In the genomic region with DNA sequence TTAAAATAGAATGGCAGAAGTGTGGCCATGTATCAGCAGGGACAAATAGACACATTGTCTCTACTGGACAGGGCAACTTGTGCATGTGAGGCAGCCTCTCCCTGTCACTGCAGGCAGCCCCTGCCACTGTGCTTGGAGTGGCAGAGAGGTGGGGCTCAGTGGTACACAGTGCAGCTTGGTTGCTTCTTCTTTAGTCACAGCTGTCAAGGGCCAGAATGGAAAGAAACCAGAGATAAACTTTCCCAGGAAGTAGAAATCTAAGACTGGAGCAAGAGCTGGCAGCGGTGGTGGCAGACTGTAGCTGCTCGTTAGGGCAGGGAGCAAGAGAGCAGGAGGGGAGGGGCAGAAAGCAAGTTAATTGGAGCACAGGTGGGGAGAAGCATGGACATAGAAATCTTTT, we compare ENCODE assay signal across 13 mouse cellular contexts. TPM values are rescaled to one million over a fixed set of nuclear protein-coding genes. Genes with fewer than 3 reads are reported as not detected.
DNase-seq lines count a peak whose midpoint lies in the region; ATAC-seq and TF ChIP-seq lines count a peak whose summit lies in the region.
"Had no signal": no experiment of that assay in that cellular context is flagged by ENCODE, and none has a peak within 500 bp of the region (broad histone marks: within the 10 kb centered on the region; RNA-seq: fewer than 3 reads in every experiment).

No protein-coding gene starts in this region.

- ATAC-seq in midbrain, postnatal 0 days (ENCODE audit: low FRiP score) = peak; percentile 16; the same call in 1 of the 2 replicates
- no peak for ATAC-seq in midbrain, embryonic 14.5 days (ENCODE audit: low FRiP score, low TSS enrichment)
- ATAC-seq in intestine, embryonic 16.5 days = peak; percentile 48
- no peak for ATAC-seq in granulocyte monocyte progenitor cell, adult 5-6 weeks (replicated peaks; ENCODE audit: poor library complexity, severe bottlenecking)

- H3K36me3 ChIP-seq in midbrain, postnatal 0 days (ENCODE audit: insufficient read depth, low read length) = no peaks in the 10 kb centered on the region
- no peaks in the 10 kb centered on the region for H3K36me3 ChIP-seq in midbrain, embryonic 14.5 days (ENCODE audit: control insufficient read depth, insufficient read depth, low read length)
- no peaks in the 10 kb centered on the region for H3K36me3 ChIP-seq in intestine, embryonic 16.5 days (ENCODE audit: control insufficient read depth, insufficient read depth, low read length)
- H3K36me3 ChIP-seq in myocyte (ENCODE audit: control insufficient read depth, insufficient read depth) = no peaks in the 10 kb centered on the region
- H3K36me3 ChIP-seq: limb, embryonic 13.5 days; midbrain, embryonic 10.5 days had no signal

- H3K79me2 ChIP-seq in myocyte (ENCODE audit: control insufficient read depth, insufficient read depth) = no peaks in the 10 kb centered on the region

- no peaks in the 10 kb centered on the region for H3K9me3 ChIP-seq in midbrain, postnatal 0 days (ENCODE audit: low read length)
- no peaks in the 10 kb centered on the region for H3K9me3 ChIP-seq in midbrain, embryonic 14.5 days (ENCODE audit: control insufficient read depth, low read length)
- no peaks in the 10 kb centered on the region for H3K9me3 ChIP-seq in intestine, embryonic 16.5 days (ENCODE audit: control insufficient read depth, low read length)
- H3K9me3 ChIP-seq: limb, embryonic 13.5 days; midbrain, embryonic 10.5 days had no signal

- 40% methylated on average over 2 of the region's 2 CpGs for WGBS in midbrain, postnatal 0 days
- WGBS in midbrain, embryonic 14.5 days = 67% methylated on average over 2 of the region's 2 CpGs
- 33% methylated on average over 2 of the region's 2 CpGs for WGBS in intestine, embryonic 16.5 days

- H3K4me2 ChIP-seq in midbrain, postnatal 0 days (ENCODE audit: low read depth, low read length, poor library complexity, severe bottlenecking) = no peak overlapping the region
- no peak overlapping the region for H3K4me2 ChIP-seq in midbrain, embryonic 14.5 days (ENCODE audit: low read length)
- H3K4me2 ChIP-seq in intestine, embryonic 16.5 days (ENCODE audit: low read depth, low read length) = no peak overlapping the region
- H3K4me2 ChIP-seq in myocyte (ENCODE audit: low read depth) = no peak overlapping the region
- H3K4me2 ChIP-seq: limb, embryonic 13.5 days; lung, embryonic 14.5 days had no signal

- no peak overlapping the region for H3K27ac ChIP-seq in midbrain, postnatal 0 days (ENCODE audit: low read depth, low read length)
- H3K27ac ChIP-seq in midbrain, embryonic 14.5 days (replicated peaks; ENCODE audit: low read depth, low read length) = no peak overlapping the region
- H3K27ac ChIP-seq in intestine, embryonic 16.5 days (ENCODE audit: low read length) = no peak overlapping the region; the same call in 1 of the 2 replicates
- H3K27ac ChIP-seq: limb, embryonic 13.5 days; midbrain, embryonic 10.5 days had no signal

- no peak overlapping the region for H3K9ac ChIP-seq in midbrain, postnatal 0 days (replicated peaks; ENCODE audit: low read length, poor library complexity, severe bottlenecking)
- H3K9ac ChIP-seq in midbrain, embryonic 14.5 days (replicated peaks; ENCODE audit: low read length) = no peak overlapping the region
- H3K9ac ChIP-seq in intestine, embryonic 16.5 days (ENCODE audit: low read depth, low read length) = no peak overlapping the region
- H3K9ac ChIP-seq: limb, embryonic 13.5 days; lung, embryonic 14.5 days had no signal

- no peak for TF ChIP-seq POLR2A in myocyte (IDR thresholded peaks at IDR 0.05; ENCODE audit: insufficient read length, low read depth)

- no peaks in the 10 kb centered on the region for H3K4me1 ChIP-seq in midbrain, postnatal 0 days (ENCODE audit: insufficient read depth, low read length)
- no peaks in the 10 kb centered on the region for H3K4me1 ChIP-seq in midbrain, embryonic 14.5 days (ENCODE audit: control insufficient read depth, insufficient read depth, low read length)
- H3K4me1 ChIP-seq in intestine, embryonic 16.5 days (ENCODE audit: control insufficient read depth, insufficient read depth, low read length) = no peaks in the 10 kb centered on the region
- H3K4me1 ChIP-seq: limb, embryonic 13.5 days; midbrain, embryonic 10.5 days had no signal

- no peak overlapping the region for H3K4me3 ChIP-seq in midbrain, postnatal 0 days (ENCODE audit: low read depth, low read length)
- H3K4me3 ChIP-seq in midbrain, embryonic 14.5 days (replicated peaks; ENCODE audit: low read depth, low read length) = no peak overlapping the region
- no peak overlapping the region for H3K4me3 ChIP-seq in intestine, embryonic 16.5 days (ENCODE audit: low read length)
- H3K4me3 ChIP-seq in myocyte = no peak overlapping the region
- H3K4me3 ChIP-seq: limb, embryonic 13.5 days; midbrain, embryonic 10.5 days had no signal

- TF ChIP-seq CTCF in midbrain, postnatal 0 days (IDR thresholded peaks at IDR 0.05) = no peak

- peak; percentile 2 for DNase-seq in embryo, embryonic 11 days
- DNase-seq in embryo, embryonic 9.5 days (ENCODE audit: extremely low spot score) = no peak
- no peak for DNase-seq in midbrain, postnatal 0 days (ENCODE audit: low spot score)
- DNase-seq in midbrain, embryonic 14.5 days = no peak
- DNase-seq in layer of hippocampus, adult 9-11 months = no peak
- DNase-seq: adrenal gland, adult 8-10 months; cerebellum, postnatal 25 days; lung, embryonic 14.5 days had no signal

- H3K27me3 ChIP-seq in midbrain, postnatal 0 days (ENCODE audit: insufficient read depth, low read length) = no peaks in the 10 kb centered on the region
- no peaks in the 10 kb centered on the region for H3K27me3 ChIP-seq in midbrain, embryonic 14.5 days (ENCODE audit: control insufficient read depth, insufficient read depth, low read length)
- H3K27me3 ChIP-seq in intestine, embryonic 16.5 days (replicated peaks; ENCODE audit: control insufficient read depth, insufficient read depth, low read length) = no peaks in the 10 kb centered on the region
- no peaks in the 10 kb centered on the region for H3K27me3 ChIP-seq in myocyte (ENCODE audit: control insufficient read depth, insufficient read depth, insufficient read length)
- H3K27me3 ChIP-seq: limb, embryonic 13.5 days had no signal

- H3ac ChIP-seq in myocyte (ENCODE audit: control insufficient read depth, insufficient read length) = no peak overlapping the region

TF ChIP-seq in myocyte, 11 proteins besides CTCF, POLR2A, EP300 and RAD21:
- TF ChIP-seq USF1 (IDR thresholded peaks at IDR 0.05; ENCODE audit: low read depth) = no peak
- TF ChIP-seq MYOG (IDR thresholded peaks at IDR 0.05; ENCODE audit: control insufficient read depth in 1 of 3, insufficient read depth in 1 of 3, insufficient read length in 2 of 3, low read depth in 2 of 3) = peak in 2 of 3 experiments; percentile 52 to 63
- TF ChIP-seq E2F4 (IDR thresholded peaks at IDR 0.05; ENCODE audit: insufficient read depth) = no peak
- TF ChIP-seq CEBPB (IDR thresholded peaks at IDR 0.05; ENCODE audit: insufficient read depth, poor library complexity, severe bottlenecking) = no peak
- TF ChIP-seq TCF12 (IDR thresholded peaks at IDR 0.05; ENCODE audit: insufficient read depth, poor library complexity, severe bottlenecking) = no peak
- no peak for TF ChIP-seq MAX (IDR thresholded peaks at IDR 0.05; ENCODE audit: low read depth)
- peak; percentile 3 to 48 (median 26) for TF ChIP-seq MYOD1 (IDR thresholded peaks at IDR 0.05; ENCODE audit: control insufficient read depth in 1 of 3, insufficient read length in 2 of 3, low read depth in 2 of 3)
- TF ChIP-seq SRF (IDR thresholded peaks at IDR 0.05; ENCODE audit: control insufficient read depth, insufficient read length, low read depth) = no peak
- no peak for TF ChIP-seq TCF3 (IDR thresholded peaks at IDR 0.05; ENCODE audit: insufficient read length, low read depth)
- TF ChIP-seq REST (IDR thresholded peaks at IDR 0.05; ENCODE audit: insufficient read depth, insufficient read length) = no peak
- TF ChIP-seq POLR2AphosphoS2 (IDR thresholded peaks at IDR 0.05; ENCODE audit: insufficient read length, low read depth) = no peak

RNA-seq across cellular contexts. Expression of gene Gbp6, which starts 8.0 kb away (rescaled TPM):
- total RNA-seq in midbrain, postnatal 0 days (2014; rRNA removed) = 1.8 and 3.5 TPM in 2 replicates
- polyA plus RNA-seq in midbrain, postnatal 0 days (2015; fragmentation: Nextera tagmentation; extraction: Ambion mirVana) = 1.7 and 2.0 TPM in 2 replicates
- 0.40 and 4.4 TPM in 2 replicates for polyA plus RNA-seq in midbrain, embryonic 14.5 days (2014; fragmentation: Nextera tagmentation; extraction: Ambion mirVana)
- polyA plus RNA-seq in intestine, embryonic 16.5 days (2015; fragmentation: Nextera tagmentation; extraction: Ambion mirVana) = 1.1 and 1.4 TPM in 2 replicates
- polyA plus RNA-seq in myocyte (2012; fragmentation: generic; extraction: Trizol) = 0.05 TPM
- total RNA-seq in granulocyte monocyte progenitor cell, adult 5-6 weeks (2014; fragmentation: Nextera tagmentation) = 0.77 TPM in 1 of 2 replicates, not detected in the other
- total RNA-seq in granulocyte monocyte progenitor cell, adult 5-6 weeks (2017) = 0.65 and 0.77 TPM in 2 replicates

RNA-seq across cellular contexts. Expression of gene Gm43302, which starts 8.0 kb away (rescaled TPM):
- 0.60 and 1.9 TPM in 2 replicates for total RNA-seq in midbrain, postnatal 0 days (2014; rRNA removed)
- polyA plus RNA-seq in midbrain, postnatal 0 days (2015; fragmentation: Nextera tagmentation; extraction: Ambion mirVana) = not detected in 2 replicates
- polyA plus RNA-seq in midbrain, embryonic 14.5 days (2014; fragmentation: Nextera tagmentation; extraction: Ambion mirVana) = 0.84 TPM in 1 of 2 replicates, not detected in the other
- 0.09 TPM in 1 of 2 replicates, not detected in the other for polyA plus RNA-seq in intestine, embryonic 16.5 days (2015; fragmentation: Nextera tagmentation; extraction: Ambion mirVana)
- 0.68 TPM for polyA plus RNA-seq in myocyte (2012; fragmentation: generic; extraction: Trizol)
- not detected in 2 replicates for total RNA-seq in granulocyte monocyte progenitor cell, adult 5-6 weeks (2014; fragmentation: Nextera tagmentation)
- total RNA-seq in granulocyte monocyte progenitor cell, adult 5-6 weeks (2017) = not detected in 2 replicates
- polyA plus RNA-seq: limb, embryonic 13.5 days; midbrain, embryonic 10.5 days had no signal

Comparison
In these comparisons a context has a peak if more than half of its experiments do, and no peak if none do; other contexts are left out.
1. ATAC-seq: peak in midbrain, postnatal 0 days (single experiment) and intestine, embryonic 16.5 days (single experiment); none in midbrain, embryonic 14.5 days (single experiment) and granulocyte monocyte progenitor cell, adult 5-6 weeks (single experiment).